9 mouse cellular contexts compared by ENCODE assay signal in the genomic region with DNA sequence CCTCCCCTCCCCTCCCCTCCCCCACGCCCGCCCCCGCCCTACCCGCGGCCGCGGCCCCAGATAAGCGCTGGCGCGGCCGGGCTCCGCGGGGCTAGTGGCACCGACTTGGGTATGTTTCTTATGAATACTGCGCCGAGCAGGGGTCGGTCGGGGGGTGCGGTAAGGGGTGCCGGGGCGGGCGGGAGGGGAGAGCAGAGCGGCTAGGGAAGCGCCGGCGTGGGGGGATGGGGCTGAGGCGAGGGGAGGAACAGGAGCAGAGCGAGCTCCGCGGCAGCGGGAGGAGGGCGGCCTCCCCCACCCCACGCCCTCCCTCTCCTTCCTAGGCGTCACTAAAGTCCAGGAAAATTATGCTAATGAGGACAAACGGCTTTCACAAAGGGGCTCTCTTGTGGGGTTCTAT. TPM values are rescaled to one million over a fixed set of nuclear protein-coding genes. Genes with fewer than 3 reads are reported as not detected.
DNase-seq lines count a peak whose midpoint lies in the region; ATAC-seq and TF ChIP-seq lines count a peak whose summit lies in the region.
"Had no signal": no experiment of that assay in that cellular context is flagged by ENCODE, and none has a peak within 500 bp of the region (broad histone marks: within the 10 kb centered on the region; RNA-seq: fewer than 3 reads in every experiment).

No protein-coding gene starts in this region.

- no peak for TF ChIP-seq POLR2A in kidney, adult 2 months (IDR thresholded peaks at IDR 0.05; ENCODE audit: low read depth, low read length)

- peak; percentile 60 for DNase-seq in adrenal gland, adult 2 months
- DNase-seq in adrenal gland, postnatal 4 days (ENCODE audit: low spot score in 2 of 2), result no peak
- peak; percentile 77 for DNase-seq in embryo, embryonic 9.5 days (ENCODE audit: extremely low spot score)
- peak; percentile 60 for DNase-seq in kidney, adult 2 months
- no peak for DNase-seq in thymus, adult 18-20 months
- no peak for DNase-seq in cerebellum, postnatal 36 days
- DNase-seq in urinary bladder, postnatal 25 days (ENCODE audit: low spot score), result no peak

- peaks cover 30% of the 10 kb centered on the region; the same call in 1 of the 2 replicates for H3K4me1 ChIP-seq in kidney, adult 2 months (ENCODE audit: control insufficient read depth, insufficient read depth, low read length)
- peaks cover 18% of the 10 kb centered on the region for H3K4me1 ChIP-seq in lung, embryonic 16.5 days (replicated peaks; ENCODE audit: control insufficient read depth, insufficient read depth, low read length)

- no peaks in the 10 kb centered on the region for H3K9me3 ChIP-seq in lung, embryonic 16.5 days (ENCODE audit: control insufficient read depth, low read length)

- no peaks in the 10 kb centered on the region for H3K27me3 ChIP-seq in kidney, adult 2 months (replicated peaks; ENCODE audit: control insufficient read depth, insufficient read depth, low read length)
- H3K27me3 ChIP-seq in lung, embryonic 16.5 days (ENCODE audit: control insufficient read depth, insufficient read depth, low read depth, low read length), result peaks cover 38% of the 10 kb centered on the region

- 16% methylated on average over 18 of the region's 35 CpGs for WGBS in kidney, adult 2 months
- WGBS in lung, embryonic 16.5 days, result 0% methylated on average over 22 of the region's 35 CpGs

- no peak for TF ChIP-seq CTCF in kidney, adult 2 months (conservative IDR thresholded peaks at IDR 0.05; ENCODE audit: insufficient read depth, insufficient read length, low read depth, low read length)

- no peaks in the 10 kb centered on the region for H3K36me3 ChIP-seq in kidney, adult 2 months (ENCODE audit: control insufficient read depth, insufficient read depth, low read length)
- H3K36me3 ChIP-seq in lung, embryonic 16.5 days (ENCODE audit: control insufficient read depth, insufficient read depth, low read length), result no peaks in the 10 kb centered on the region

- peak overlapping the region; percentile 57 for H3K4me2 ChIP-seq in lung, embryonic 16.5 days (ENCODE audit: low read depth, low read length)

- H3K9ac ChIP-seq in lung, embryonic 16.5 days (ENCODE audit: low read length), result peak overlapping the region; percentile 75

- peak overlapping the region; percentile 29 for H3K4me3 ChIP-seq in kidney, adult 2 months (ENCODE audit: insufficient read depth, low read depth, low read length)
- H3K4me3 ChIP-seq in lung, embryonic 16.5 days (ENCODE audit: low read length), result peak overlapping the region; percentile 65

- H3K27ac ChIP-seq in kidney, adult 2 months (ENCODE audit: insufficient read depth, low read depth, low read length), result peak overlapping the region; percentile 59; the same call in 1 of the 2 replicates
- peak overlapping the region; percentile 97 for H3K27ac ChIP-seq in lung, embryonic 16.5 days (ENCODE audit: low read length)

- ATAC-seq in lung, embryonic 16.5 days (ENCODE audit: low read depth), result peak; percentile 58

RNA-seq across cellular contexts. Expression of a gene that starts 1.4 kb away (rescaled TPM):
- under 1 TPM; 0.35 to 0.41 TPM for total RNA-seq in adrenal gland, adult 2 months (2021)
- polyA plus RNA-seq in adrenal gland, adult 2 months (2012; rRNA removed), result 0.02 and 0.04 TPM in 2 replicates
- total RNA-seq in adrenal gland, postnatal 4 days (2021), result 1 to 10 TPM; 1.0 to 1.6 TPM
- polyA plus RNA-seq in kidney, adult 2 months (2012; rRNA removed), result 0.19 and 0.22 TPM in 2 replicates
- 2.4 and 2.5 TPM in 2 replicates for polyA plus RNA-seq in lung, embryonic 16.5 days (2015; fragmentation: Nextera tagmentation; extraction: Ambion mirVana)
- total RNA-seq: hematopoietic stem cell, adult 5-6 weeks had no signal

RNA-seq across cellular contexts. Expression of a gene that starts 11.2 kb away (rescaled TPM):
- 1 to 10 TPM; 1.5 to 2.6 TPM for total RNA-seq in adrenal gland, adult 2 months (2021)
- polyA plus RNA-seq in adrenal gland, adult 2 months (2012; rRNA removed), result 1.1 and 1.7 TPM in 2 replicates
- 1 to 10 TPM; 5.3 to 6.2 TPM for total RNA-seq in adrenal gland, postnatal 4 days (2021)
- 1.3 and 1.6 TPM in 2 replicates for polyA plus RNA-seq in kidney, adult 2 months (2012; rRNA removed)
- polyA plus RNA-seq in lung, embryonic 16.5 days (2015; fragmentation: Nextera tagmentation; extraction: Ambion mirVana), result 9.5 and 10.2 TPM in 2 replicates

RNA-seq across cellular contexts. Expression of a gene that starts 15.7 kb away (rescaled TPM):
- total RNA-seq in adrenal gland, adult 2 months (2021), result 1 to 10 TPM; 2.2 to 6.3 TPM
- polyA plus RNA-seq in adrenal gland, adult 2 months (2012; rRNA removed), result 0.99 and 4.0 TPM in 2 replicates
- total RNA-seq in adrenal gland, postnatal 4 days (2021), result 1 to 10 TPM; 6.5 to 7.3 TPM
- 2.8 TPM in 2 replicates for polyA plus RNA-seq in kidney, adult 2 months (2012; rRNA removed)
- 2.4 and 2.7 TPM in 2 replicates for polyA plus RNA-seq in lung, embryonic 16.5 days (2015; fragmentation: Nextera tagmentation; extraction: Ambion mirVana)

RNA-seq across cellular contexts. Expression of a gene that starts 17.7 kb away (rescaled TPM):
- total RNA-seq in adrenal gland, adult 2 months (2021), result under 1 TPM; 0.52 to 0.86 TPM
- polyA plus RNA-seq in adrenal gland, adult 2 months (2012; rRNA removed), result 0.47 and 0.68 TPM in 2 replicates
- total RNA-seq in adrenal gland, postnatal 4 days (2021), result 1 to 10 TPM; 1.2 to 1.4 TPM
- polyA plus RNA-seq in kidney, adult 2 months (2012; rRNA removed), result 1.2 and 1.3 TPM in 2 replicates
- 1.4 and 1.6 TPM in 2 replicates for polyA plus RNA-seq in lung, embryonic 16.5 days (2015; fragmentation: Nextera tagmentation; extraction: Ambion mirVana)
- total RNA-seq: hematopoietic stem cell, adult 5-6 weeks had no signal

RNA-seq across cellular contexts. Expression of a gene that starts 28.5 kb away (rescaled TPM):
- 10 to 100 TPM; 13.6 to 22.8 TPM for total RNA-seq in adrenal gland, adult 2 months (2021)
- 12.9 and 16.3 TPM in 2 replicates for polyA plus RNA-seq in adrenal gland, adult 2 months (2012; rRNA removed)
- 10 to 100 TPM; 25.9 TPM for total RNA-seq in adrenal gland, postnatal 4 days (2021)
- polyA plus RNA-seq in kidney, adult 2 months (2012; rRNA removed), result 6.9 and 8.1 TPM in 2 replicates
- polyA plus RNA-seq in lung, embryonic 16.5 days (2015; fragmentation: Nextera tagmentation; extraction: Ambion mirVana), result 32.3 and 36.3 TPM in 2 replicates

Comparison
In these comparisons a context has a peak if more than half of its experiments do, and no peak if none do; other contexts are left out.
1. DNase-seq: peak in adrenal gland, adult 2 months (single experiment), embryo, embryonic 9.5 days (single experiment) and kidney, adult 2 months (single experiment); none in adrenal gland, postnatal 4 days (0 of 2), thymus, adult 18-20 months (0 of 2), cerebellum, postnatal 36 days (0 of 2) and urinary bladder, postnatal 25 days (single experiment).